Mouse (Mus musculus): ENCODE data around the gene Nppb.

DNA sequence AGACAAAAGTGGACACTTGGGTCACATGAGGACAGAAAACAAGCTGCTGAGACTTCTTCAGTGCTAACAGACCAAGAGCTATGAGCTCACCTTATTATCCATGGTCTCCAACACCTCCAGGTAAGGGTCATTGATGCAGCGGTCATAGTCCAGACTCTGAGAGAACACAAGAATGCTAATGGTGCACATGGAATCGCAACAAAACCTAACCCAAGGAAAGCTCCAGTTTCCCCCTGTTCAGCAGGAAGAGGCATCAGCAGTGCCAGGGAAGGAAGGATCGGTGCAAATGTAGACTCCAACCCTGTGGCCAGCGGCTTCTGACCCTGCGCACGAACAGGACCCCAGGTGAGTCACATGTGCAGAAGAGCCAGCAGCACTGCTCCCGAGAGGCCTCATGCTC is 43.7 kb downstream of the Nppb start:
- TF ChIP-seq EP300 (IDR thresholded peaks at IDR 0.05; ENCODE audit: low read length) (no peak), CTCF (conservative IDR thresholded peaks at IDR 0.05 in 1 of 2, IDR thresholded peaks at IDR 0.05 in 1 of 2; ENCODE audit: low read depth in 2 of 2, low read length in 2 of 2) (no peak), CHD2 (IDR thresholded peaks at IDR 0.05; ENCODE audit: low read length) (no peak), POLR2A (IDR thresholded peaks at IDR 0.05; ENCODE audit: low read depth, low read length) (no peak), MAX (IDR thresholded peaks at IDR 0.05; ENCODE audit: low read length) (no peak), POLR2AphosphoS2 (IDR thresholded peaks at IDR 0.05; ENCODE audit: low read depth, low read length) (no peak), NELFE (IDR thresholded peaks at IDR 0.05; ENCODE audit: low read depth, low read length) (no peak)
